In genomic region chr8:115747426-115747825, GRCm38 (mm10) we compare ENCODE assay signal across 26 mouse cellular contexts. TPM values are rescaled to one million over a fixed set of nuclear protein-coding genes. Genes with fewer than 3 reads are reported as not detected.
DNase-seq lines count a peak whose midpoint lies in the region; ATAC-seq and TF ChIP-seq lines count a peak whose summit lies in the region.
"Had no signal": no experiment of that assay in that cellular context is flagged by ENCODE, and none has a peak within 500 bp of the region (broad histone marks: within the 10 kb centered on the region; RNA-seq: fewer than 3 reads in every experiment).

No protein-coding gene starts in this region.

- H3K36me3 ChIP-seq in forebrain, embryonic 11.5 days (ENCODE audit: control insufficient read depth, insufficient read depth, low read length), result no peaks in the 10 kb centered on the region
- H3K36me3 ChIP-seq in forebrain, embryonic 12.5 days (replicated peaks), result no peaks in the 10 kb centered on the region
- H3K36me3 ChIP-seq in forebrain, embryonic 15.5 days, result no peaks in the 10 kb centered on the region
- no peaks in the 10 kb centered on the region for H3K36me3 ChIP-seq in forebrain, postnatal 0 days (ENCODE audit: insufficient read depth)
- H3K36me3 ChIP-seq: embryonic facial prominence, embryonic 13.5 days; embryonic facial prominence, embryonic 15.5 days; G1E had no signal

- no peaks in the 10 kb centered on the region; the same call in 1 of the 2 replicates for H3K9me3 ChIP-seq in forebrain, embryonic 11.5 days (ENCODE audit: control insufficient read depth, low read length)
- 0 out of 2 replicates have a peak, but pooled peaks cover 5% of the 10 kb centered on the region for H3K9me3 ChIP-seq in forebrain, embryonic 12.5 days
- no peaks in the 10 kb centered on the region for H3K9me3 ChIP-seq in forebrain, embryonic 15.5 days
- no peaks in the 10 kb centered on the region for H3K9me3 ChIP-seq in forebrain, postnatal 0 days (ENCODE audit: low read length)
- H3K9me3 ChIP-seq: embryonic facial prominence, embryonic 13.5 days; embryonic facial prominence, embryonic 15.5 days had no signal

- no peak for ATAC-seq in forebrain, embryonic 11.5 days (replicated peaks; ENCODE audit: low FRiP score)
- ATAC-seq in forebrain, embryonic 12.5 days (ENCODE audit: low FRiP score), result no peak
- ATAC-seq in forebrain, embryonic 15.5 days (replicated peaks), result peak; percentile 46
- peak; percentile 43; the same call in 1 of the 2 replicates for ATAC-seq in forebrain, postnatal 0 days
- ATAC-seq: activated CD4-positive, CD25-positive, alpha-beta regulatory T cell, adult 4 months; CD4-positive, CD25-positive, alpha-beta regulatory T cell, adult 4 months; Patski had no signal

- H3K4me3 ChIP-seq in forebrain, embryonic 11.5 days (ENCODE audit: low read depth, low read length), result no peak overlapping the region
- no peak overlapping the region for H3K4me3 ChIP-seq in forebrain, embryonic 12.5 days (replicated peaks)
- H3K4me3 ChIP-seq in forebrain, embryonic 15.5 days, result no peak overlapping the region
- no peak overlapping the region for H3K4me3 ChIP-seq in forebrain, postnatal 0 days (ENCODE audit: low read depth, low read length)
- H3K4me3 ChIP-seq: embryonic facial prominence, embryonic 13.5 days; embryonic facial prominence, embryonic 15.5 days; erythroblast, embryonic 14.5 days had no signal

- no peak overlapping the region for H3K4me2 ChIP-seq in forebrain, embryonic 11.5 days (ENCODE audit: low read depth, low read length, severe bottlenecking)
- H3K4me2 ChIP-seq in forebrain, embryonic 12.5 days, result no peak overlapping the region
- no peak overlapping the region for H3K4me2 ChIP-seq in forebrain, embryonic 15.5 days (replicated peaks)
- no peak overlapping the region for H3K4me2 ChIP-seq in forebrain, postnatal 0 days (ENCODE audit: low read depth)
- H3K4me2 ChIP-seq: embryonic facial prominence, embryonic 13.5 days; embryonic facial prominence, embryonic 15.5 days had no signal

- no peak overlapping the region for H3K27ac ChIP-seq in forebrain, embryonic 11.5 days (ENCODE audit: low read depth, low read length)
- H3K27ac ChIP-seq in forebrain, embryonic 12.5 days, result no peak overlapping the region
- peak overlapping the region; percentile 42; the same call in 1 of the 2 replicates for H3K27ac ChIP-seq in forebrain, embryonic 15.5 days (replicated peaks)
- no peak overlapping the region for H3K27ac ChIP-seq in forebrain, postnatal 0 days (ENCODE audit: low read depth, low read length)
- H3K27ac ChIP-seq: embryonic facial prominence, embryonic 13.5 days; embryonic facial prominence, embryonic 15.5 days had no signal

- no peak overlapping the region for H3K9ac ChIP-seq in forebrain, embryonic 11.5 days (ENCODE audit: low read length)
- H3K9ac ChIP-seq in forebrain, embryonic 12.5 days, result no peak overlapping the region
- no peak overlapping the region for H3K9ac ChIP-seq in forebrain, embryonic 15.5 days (replicated peaks)
- H3K9ac ChIP-seq in forebrain, postnatal 0 days, result no peak overlapping the region
- H3K9ac ChIP-seq: embryonic facial prominence, embryonic 13.5 days; embryonic facial prominence, embryonic 15.5 days had no signal

- no peaks in the 10 kb centered on the region for H3K4me1 ChIP-seq in forebrain, embryonic 11.5 days (replicated peaks; ENCODE audit: control insufficient read depth, insufficient read depth, low read length)
- peaks cover 4% of the 10 kb centered on the region; the same call in 1 of the 2 replicates for H3K4me1 ChIP-seq in forebrain, embryonic 12.5 days
- no peaks in the 10 kb centered on the region; the same call in 1 of the 2 replicates for H3K4me1 ChIP-seq in forebrain, embryonic 15.5 days
- H3K4me1 ChIP-seq in forebrain, postnatal 0 days (ENCODE audit: insufficient read depth), result no peaks in the 10 kb centered on the region
- H3K4me1 ChIP-seq: embryonic facial prominence, embryonic 13.5 days; embryonic facial prominence, embryonic 15.5 days had no signal

- TF ChIP-seq POLR2A in brain, embryonic 14.5 days (IDR thresholded peaks at IDR 0.05; ENCODE audit: borderline replicate concordance, extremely low read depth, insufficient read depth, insufficient read length, poor library complexity, severe bottlenecking), result no peak

- 86% methylated on average over 10 of the region's 10 CpGs for WGBS in forebrain, embryonic 11.5 days
- WGBS in forebrain, embryonic 12.5 days, result 73% methylated on average over 10 of the region's 10 CpGs
- 52% methylated on average over 10 of the region's 10 CpGs for WGBS in forebrain, embryonic 15.5 days
- 52% methylated on average over 10 of the region's 10 CpGs for WGBS in forebrain, postnatal 0 days

- TF ChIP-seq CTCF in brain, embryonic 14.5 days (IDR thresholded peaks at IDR 0.05; ENCODE audit: borderline replicate concordance, extremely low read depth, insufficient read depth, insufficient read length), result no peak
- no peak for TF ChIP-seq CTCF in forebrain, postnatal 0 days (IDR thresholded peaks at IDR 0.05; ENCODE audit: low read depth)

- no peaks in the 10 kb centered on the region for H3K27me3 ChIP-seq in forebrain, embryonic 11.5 days (ENCODE audit: control insufficient read depth, insufficient read depth, low read length)
- no peaks in the 10 kb centered on the region for H3K27me3 ChIP-seq in forebrain, embryonic 12.5 days
- no peaks in the 10 kb centered on the region for H3K27me3 ChIP-seq in forebrain, embryonic 15.5 days
- no peaks in the 10 kb centered on the region for H3K27me3 ChIP-seq in forebrain, postnatal 0 days (ENCODE audit: insufficient read depth, low read length)
- H3K27me3 ChIP-seq: embryonic facial prominence, embryonic 13.5 days; embryonic facial prominence, embryonic 15.5 days; Patski had no signal

- peak; percentile 10 for DNase-seq in forebrain, embryonic 11.5 days (ENCODE audit: low spot score)
- DNase-seq in brain, embryonic 14.5 days (ENCODE audit: low read depth), result peak; percentile 69
- DNase-seq in forebrain, postnatal 0 days, result no peak
- DNase-seq in frontal cortex, adult 2 months (ENCODE audit: extremely low spot score in 1 of 2, low spot score in 1 of 2), result no peak
- no peak for DNase-seq in left cerebral cortex, adult 8-10 months (ENCODE audit: low spot score in 2 of 2)
- DNase-seq: adrenal gland, adult 8-10 months; adrenal gland, postnatal 14 days; adrenal gland, postnatal 36 days; B cell, adult 2 months; cerebellum, adult 11 months; cerebellum, adult 18-20 months; cerebellum, adult 8-10 months; cerebellum, adult 9-11 months; cerebellum, postnatal 14 days; cerebellum, postnatal 36 days; embryo, embryonic 11 days had no signal

RNA-seq across cellular contexts. Expression of gene Maf, which starts 39.8 kb away (rescaled TPM):
- 3.3 and 4.0 TPM in 2 replicates for polyA plus RNA-seq in forebrain, embryonic 11.5 days (2014; fragmentation: Nextera tagmentation; extraction: Ambion mirVana)
- polyA plus RNA-seq in forebrain, embryonic 12.5 days (2016; fragmentation: Nextera tagmentation; extraction: Ambion mirVana), result 3.1 and 3.6 TPM in 2 replicates
- polyA plus RNA-seq in brain, embryonic 14.5 days (2012; rRNA removed), result 9.3 and 19.3 TPM in 2 replicates
- 4.8 and 5.8 TPM in 2 replicates for polyA plus RNA-seq in forebrain, embryonic 15.5 days (2015; fragmentation: Nextera tagmentation; extraction: Ambion mirVana)
- total RNA-seq in forebrain, postnatal 0 days (2014; rRNA removed), result 16.7 and 20.9 TPM in 2 replicates
- polyA plus RNA-seq in forebrain, postnatal 0 days (2015; fragmentation: Nextera tagmentation; extraction: Ambion mirVana), result 4.3 and 5.0 TPM in 2 replicates
- 8.6 and 9.2 TPM in 2 replicates for polyA plus RNA-seq in frontal cortex, adult 2 months (2012; rRNA removed)
- 10 to 100 TPM; 19.8 to 22.1 (median 20.9) TPM for total RNA-seq in left cerebral cortex, adult 8-10 months (2022)
- total RNA-seq: CH12.LX had no signal
- polyA plus RNA-seq: G1E had no signal

Comparison
In these comparisons a context has a peak if more than half of its experiments do, and no peak if none do; other contexts are left out.
1. ATAC-seq: peak in forebrain, embryonic 15.5 days (single experiment) and forebrain, postnatal 0 days (single experiment); none in forebrain, embryonic 11.5 days (single experiment) and forebrain, embryonic 12.5 days (single experiment).
2. DNase-seq: peak in forebrain, embryonic 11.5 days (single experiment) and brain, embryonic 14.5 days (single experiment); none in forebrain, postnatal 0 days (single experiment), frontal cortex, adult 2 months (0 of 2) and left cerebral cortex, adult 8-10 months (0 of 2).